Mouse (Mus musculus): Measurements from ENCODE around the gene Rps3a1. TPM values are rescaled to one million over a fixed set of nuclear protein-coding genes. Genes with fewer than 3 reads are reported as not detected.

Gene Rps3a1
- 840 and 905 TPM in 2 replicates for polyA plus RNA-seq (2012; rRNA removed)

GRCm38 (mm10) chr3:86142263-86142933 is at the start of gene Rps3a1:
Gene Rps3a1 (minus strand): TSS chr3:86142702.

Other genes with a start within 250 kb of the Rps3a1 start
- gene Sh3d19, start 171.6 kb downstream of the Rps3a1 start, polyA plus RNA-seq (2012; rRNA removed), result 9.3 and 10.1 TPM in 2 replicates
- not detected in 2 replicates for gene Prss48, start 140.2 kb downstream of the Rps3a1 start, polyA plus RNA-seq (2012; rRNA removed)
- gene Lrba, start 82.0 kb upstream of the Rps3a1 start, polyA plus RNA-seq (2012; rRNA removed), result 3.7 and 4.2 TPM in 2 replicates